Mouse (Mus musculus) mesoderm, embryonic 11.5 days (tissue): ENCODE measurements around the gene Mvb12b.

Experiments used
- DNase-seq: peaks from one replicate; pipeline ENCODE4 v3.0.0-alpha.2; 2012; ENCODE audit warnings: low read depth, low spot score

Gene Mvb12b

DNA sequence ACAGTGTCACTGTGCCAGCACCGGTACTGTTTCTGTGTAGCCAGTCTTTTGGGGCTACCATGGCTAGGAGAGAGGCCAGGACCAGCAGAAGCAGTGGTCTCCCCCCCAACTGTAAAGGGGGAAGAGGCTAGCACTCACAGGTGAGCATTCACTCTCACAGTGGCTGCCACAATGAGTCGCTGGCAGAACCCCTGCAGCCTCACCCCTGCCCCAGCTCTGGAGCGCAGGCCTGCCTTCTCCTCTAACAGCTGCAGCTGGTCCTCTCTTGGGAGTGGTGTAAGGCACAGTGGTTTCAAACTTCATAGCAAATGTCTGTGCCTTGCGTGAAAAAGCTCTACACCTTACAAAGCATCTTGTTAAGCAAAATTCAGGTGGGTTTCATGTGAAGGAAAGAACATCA, 70.7 kb downstream of the Mvb12b start:
- no peak for DNase-seq

GRCm38 (mm10) chr2:33814581-33814980, 73.2 kb downstream of the Mvb12b start:
- DNase-seq, result no peak

- DNase-seq, result no peak
Observed at GRCm38 (mm10) chr2:33813501-33814240, 74.1 kb downstream of the Mvb12b start.

DNA sequence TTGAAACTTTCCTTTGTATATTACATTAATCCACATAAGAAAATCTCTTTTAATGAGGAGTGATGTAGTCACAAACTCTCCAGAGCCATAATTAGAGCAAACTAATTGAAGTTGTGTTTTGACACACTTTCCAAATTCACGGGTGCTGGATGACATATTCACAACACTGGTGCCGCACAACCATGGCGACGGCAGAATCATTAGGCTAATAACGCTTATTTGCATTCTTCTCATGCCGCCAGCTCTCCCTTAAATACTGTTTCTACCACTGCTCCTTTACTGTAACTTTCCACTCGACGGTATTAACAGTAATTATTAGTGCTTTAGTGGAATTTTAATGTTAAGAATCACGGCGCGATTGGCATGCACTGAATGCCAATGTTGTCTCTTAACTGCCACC, 74.8 kb downstream of the Mvb12b start:
- no peak for DNase-seq

DNA sequence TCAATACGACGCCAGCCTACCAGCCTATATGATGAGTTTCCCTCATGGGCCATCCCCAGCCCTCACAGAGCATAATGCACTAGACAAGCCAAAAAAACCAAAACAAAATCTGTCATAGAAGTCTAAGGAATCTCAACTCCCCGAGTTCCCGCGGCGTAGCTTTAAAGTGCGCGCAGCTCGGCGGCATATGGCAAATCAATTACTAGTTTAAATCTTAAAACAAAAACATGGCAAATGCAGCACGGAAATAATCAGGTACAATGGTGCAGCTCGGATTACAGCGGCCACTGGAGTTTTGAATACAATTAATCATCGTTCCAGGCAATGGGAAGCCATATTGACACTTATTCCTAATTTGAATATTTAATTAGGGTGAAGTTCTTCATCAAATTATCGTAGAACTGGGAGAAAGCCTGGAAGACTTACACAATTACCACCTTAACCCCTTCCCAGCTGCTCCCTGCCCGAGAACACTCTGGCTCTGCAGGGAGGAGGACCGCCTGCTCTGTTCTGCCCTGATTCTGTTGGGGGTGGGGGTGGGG, 76.3 kb downstream of the Mvb12b start:
- DNase-seq, result peak; percentile 71

GRCm38 (mm10) chr2:33809081-33809480, 78.7 kb downstream of the Mvb12b start:
- DNase-seq, result no peak

DNA sequence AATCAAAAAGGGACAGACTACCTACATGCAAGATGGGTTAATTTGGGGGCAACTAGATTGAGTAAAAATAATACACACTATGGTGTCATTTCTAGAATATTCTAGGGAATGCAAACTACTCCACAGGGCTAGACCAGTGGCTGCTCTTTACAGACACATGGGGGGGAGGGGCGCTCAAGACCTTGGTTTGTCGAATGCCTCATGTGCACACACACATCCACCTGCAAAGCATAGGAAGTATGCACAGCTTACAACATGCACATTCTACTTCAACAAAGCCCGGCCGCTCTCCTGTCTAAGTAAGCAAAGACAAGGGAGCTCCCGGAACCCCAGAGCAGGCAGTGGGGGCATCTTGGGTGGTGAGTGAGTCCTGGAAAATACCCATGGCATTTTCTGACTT, 79.7 kb downstream of the Mvb12b start:
- no peak for DNase-seq

DNA sequence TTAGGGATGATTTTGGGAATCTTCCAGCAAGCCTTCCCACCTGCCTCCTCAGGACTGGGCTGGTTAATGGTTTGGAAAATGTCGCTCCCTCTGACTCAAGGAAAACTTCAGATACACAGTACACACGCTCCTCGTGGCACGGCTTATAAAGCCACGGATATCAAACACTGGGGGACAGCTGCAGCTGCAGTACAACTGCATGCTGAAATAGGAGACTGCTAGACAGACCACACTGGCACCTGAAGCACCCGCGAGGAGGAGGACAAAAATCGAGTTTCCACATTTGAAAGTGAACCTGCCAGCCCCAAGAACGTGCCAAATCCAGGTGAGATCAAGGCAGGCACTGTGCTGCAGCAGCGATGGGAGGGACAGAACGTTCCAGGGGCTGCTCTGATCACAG, 82.1 kb downstream of the Mvb12b start:
- DNase-seq, result no peak

- DNase-seq, result no peak
Observed at GRCm38 (mm10) chr2:33803717-33804214, 84.0 kb downstream of the Mvb12b start.

- DNase-seq, result no peak
Observed at GRCm38 (mm10) chr2:33803083-33803615, 84.6 kb downstream of the Mvb12b start.

DNA sequence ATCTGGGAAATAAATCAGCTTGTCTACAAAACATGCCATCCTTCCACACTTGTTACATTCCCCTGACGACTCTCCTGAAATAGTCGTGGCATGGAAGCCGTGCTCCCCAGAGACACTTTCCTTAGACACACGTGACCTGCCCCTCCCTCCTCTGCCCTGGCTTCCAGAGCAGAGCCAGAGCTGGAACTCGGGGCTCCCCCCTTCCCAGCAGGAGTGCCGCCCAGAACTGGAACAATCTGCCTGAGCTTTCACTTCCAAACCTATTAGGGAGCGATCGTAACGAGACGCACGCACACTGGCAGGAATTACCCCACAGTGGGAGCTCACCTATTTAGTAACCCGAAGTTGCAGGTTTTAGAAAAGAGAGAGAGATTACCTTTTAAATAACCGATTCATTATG, 86.0 kb downstream of the Mvb12b start:
- DNase-seq, result no peak

DNA sequence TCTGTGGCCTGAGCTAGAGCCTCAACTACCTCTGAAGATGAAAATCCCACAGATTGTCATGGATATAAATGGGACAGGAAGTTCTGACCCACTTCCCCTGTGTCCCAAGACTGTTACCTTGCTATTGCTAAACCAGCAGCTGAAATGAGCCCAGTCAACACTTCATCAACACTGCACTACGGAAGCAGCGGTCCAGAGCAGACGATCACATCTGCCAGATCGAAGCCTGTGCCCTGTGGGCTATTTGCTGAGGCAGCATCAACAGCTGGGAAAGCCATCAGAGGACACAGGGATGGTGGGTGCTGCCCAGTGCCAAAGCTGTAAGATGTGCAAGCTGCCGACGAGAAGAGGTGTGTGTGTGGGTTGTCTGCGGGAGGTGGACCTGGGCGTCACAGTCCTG, 86.4 kb downstream of the Mvb12b start:
- DNase-seq, result no peak

DNA sequence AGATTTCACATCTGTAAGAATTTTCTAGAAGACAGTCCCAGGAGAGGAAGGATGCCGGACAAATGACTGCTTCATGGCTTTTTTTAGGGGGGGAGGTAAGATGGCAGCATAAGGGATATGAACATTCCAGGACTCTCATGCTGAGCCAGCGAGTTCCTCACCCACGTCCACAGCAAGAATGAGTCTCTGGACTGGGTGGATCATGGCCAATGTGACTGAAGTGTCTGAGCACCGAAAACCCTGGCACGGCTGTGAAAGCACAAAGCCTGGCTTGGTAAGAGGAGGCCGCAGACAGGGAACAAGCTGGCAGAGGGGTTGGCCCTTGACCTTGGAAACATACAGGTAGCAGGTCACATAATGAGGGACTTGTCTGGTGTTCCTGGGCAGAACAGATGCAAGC, 87.5 kb downstream of the Mvb12b start:
- DNase-seq, result no peak

GRCm38 (mm10) chr2:33795716-33796472, 91.9 kb downstream of the Mvb12b start:
- DNase-seq, result no peak

- no peak for DNase-seq
Observed at GRCm38 (mm10) chr2:33795001-33795580, 92.7 kb downstream of the Mvb12b start.

GRCm38 (mm10) chr2:33794483-33794882, 93.3 kb downstream of the Mvb12b start:
- DNase-seq, result no peak

DNA sequence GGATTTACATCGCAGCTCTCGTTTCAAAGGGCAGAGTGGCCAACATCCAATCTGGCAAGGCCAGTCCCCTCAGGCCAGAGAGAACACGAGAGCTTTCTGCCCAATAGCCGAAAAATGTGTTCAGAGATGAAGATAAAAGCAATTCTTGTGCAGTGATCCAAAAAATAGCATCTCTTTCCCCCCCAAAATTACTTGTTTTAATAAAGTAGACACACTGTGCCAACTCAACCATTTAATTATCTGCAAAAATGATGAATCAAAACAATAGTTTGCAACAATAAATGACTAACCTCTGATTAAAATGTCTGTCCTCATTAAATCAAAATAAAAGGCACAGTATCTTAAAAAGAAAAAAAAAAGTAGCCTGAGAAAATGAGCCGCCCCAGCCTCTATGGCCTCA, 97.4 kb downstream of the Mvb12b start:
- no peak for DNase-seq

DNA sequence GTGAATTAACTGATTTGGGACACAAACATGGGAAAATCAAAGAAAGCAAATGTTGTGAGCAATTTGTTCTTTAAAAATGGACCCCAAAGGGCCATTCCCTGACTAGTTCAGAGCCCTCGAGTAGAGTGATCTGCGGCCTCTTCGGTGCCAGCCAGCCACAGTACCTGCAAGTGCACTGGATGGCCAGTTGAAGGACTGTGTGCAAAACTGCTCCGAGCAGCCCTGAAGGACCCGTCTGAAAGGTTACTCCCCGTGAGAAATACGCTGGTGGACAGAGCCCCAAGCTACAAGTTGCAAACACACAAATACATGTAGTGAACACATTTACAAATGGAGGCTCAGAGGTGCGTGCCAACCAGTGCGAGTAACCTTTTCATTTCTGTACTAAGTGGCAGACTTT, 98.0 kb downstream of the Mvb12b start:
- no peak for DNase-seq

DNA sequence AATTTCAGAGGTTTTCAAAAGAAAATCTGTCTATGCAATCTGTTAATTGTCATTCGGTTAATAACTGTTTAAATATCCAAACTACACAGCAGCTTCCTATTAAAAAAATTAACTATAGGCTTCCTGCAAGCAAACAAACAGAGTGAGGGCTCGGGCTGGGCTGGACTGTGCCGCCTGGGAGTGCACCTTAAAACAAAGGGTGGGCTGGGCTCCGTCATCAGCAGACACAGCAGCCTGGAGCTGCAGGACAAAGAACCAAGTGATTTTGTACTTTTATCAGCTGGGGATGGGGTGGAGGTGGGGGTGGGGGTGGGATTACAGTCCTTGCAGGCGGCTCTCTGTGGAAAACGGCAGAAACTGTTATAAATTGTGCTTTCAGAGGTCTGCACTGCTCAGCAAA, 98.5 kb downstream of the Mvb12b start:
- peak; percentile 32 for DNase-seq

- no peak for DNase-seq
Observed at GRCm38 (mm10) chr2:33788851-33789250, 98.9 kb downstream of the Mvb12b start.

DNA sequence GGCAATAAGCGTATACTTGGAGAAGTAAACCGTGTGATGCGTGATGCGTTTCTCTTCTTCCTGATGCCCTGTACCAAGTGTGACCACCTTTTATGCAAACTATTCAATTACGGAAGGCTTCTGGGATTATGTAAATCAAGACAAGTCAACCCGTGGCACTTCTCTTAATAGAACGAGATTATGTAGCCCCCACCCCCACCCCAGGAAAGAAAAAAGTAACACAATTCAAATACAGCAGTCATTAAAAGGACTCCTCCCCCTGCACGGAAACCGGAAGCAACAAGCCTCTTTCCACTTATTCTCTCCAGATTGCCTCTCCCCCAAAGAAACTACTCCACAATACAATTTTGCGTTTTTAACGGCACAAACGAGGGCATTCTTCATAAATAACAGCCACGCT, 99.6 kb downstream of the Mvb12b start:
- no peak for DNase-seq

- DNase-seq, result no peak
Observed at GRCm38 (mm10) chr2:33786064-33786463, 101.7 kb downstream of the Mvb12b start.
